Mouse (Mus musculus) lung, postnatal 0 days (tissue): ENCODE measurements at regions not wholly inside any gene's neighbourhood (a gene's known extent, or its start where the extent isn't known, plus 50 kb on each side); places are given as distances from the start of the nearest gene placed in this dataset.

Experiments used
- CTCF ChIP-seq: IDR thresholded peaks from 2 replicates; pipeline ENCODE4 v1.5.1; 2016; ENCODE audit warnings: antibody characterized with exemption, mild to moderate bottlenecking
- EP300 ChIP-seq: IDR thresholded peaks from 2 replicates; pipeline ENCODE4 v1.6.1; 2016; ENCODE audit warnings: antibody characterized with exemption, mild to moderate bottlenecking, control low read depth

GRCm38 (mm10) chr12:112264201-112264600 lies 118.2 kb downstream of the Kif26a start:
- no peak for TF ChIP-seq CTCF
- TF ChIP-seq EP300, result no peak
